In genomic region chr4:53046238-53047022, GRCm38 (mm10) we compare ENCODE assay signal across 25 mouse cellular contexts. TPM values are rescaled to one million over a fixed set of nuclear protein-coding genes. Genes with fewer than 3 reads are reported as not detected.
DNase-seq lines count a peak whose midpoint lies in the region; ATAC-seq lines count a peak whose summit lies in the region.
"Had no signal": no experiment of that assay in that cellular context is flagged by ENCODE, and none has a peak within 500 bp of the region (broad histone marks: within the 10 kb centered on the region; RNA-seq: fewer than 3 reads in every experiment).

No protein-coding gene starts in this region.

- no peak for ATAC-seq in midbrain, embryonic 14.5 days (ENCODE audit: low FRiP score, low TSS enrichment)
- ATAC-seq in hindbrain, embryonic 13.5 days (ENCODE audit: low FRiP score), result peak; percentile 67
- ATAC-seq in neural tube, embryonic 14.5 days (ENCODE audit: low read depth), result peak; percentile 72
- ATAC-seq: forebrain, embryonic 14.5 days had no signal

- no peak overlapping the region for H3K9ac ChIP-seq in midbrain, embryonic 14.5 days (replicated peaks; ENCODE audit: low read length)
- no peak overlapping the region for H3K9ac ChIP-seq in hindbrain, embryonic 13.5 days
- H3K9ac ChIP-seq in neural tube, embryonic 14.5 days (replicated peaks; ENCODE audit: low read depth, low read length), result no peak overlapping the region
- H3K9ac ChIP-seq: heart, embryonic 15.5 days; limb, embryonic 13.5 days; liver, embryonic 13.5 days; lung, embryonic 15.5 days had no signal

- no peaks in the 10 kb centered on the region; the same call in 1 of the 2 replicates for H3K9me3 ChIP-seq in midbrain, embryonic 14.5 days (ENCODE audit: control insufficient read depth, low read length)
- H3K9me3 ChIP-seq in midbrain, embryonic 10.5 days (replicated peaks), result no peaks in the 10 kb centered on the region
- H3K9me3 ChIP-seq in hindbrain, embryonic 13.5 days, result no peaks in the 10 kb centered on the region
- H3K9me3 ChIP-seq in neural tube, embryonic 14.5 days (ENCODE audit: control insufficient read depth, low read length), result no peaks in the 10 kb centered on the region
- H3K9me3 ChIP-seq: heart, embryonic 15.5 days; liver, embryonic 13.5 days; lung, embryonic 15.5 days had no signal

- H3K27me3 ChIP-seq in midbrain, embryonic 14.5 days (ENCODE audit: control insufficient read depth, insufficient read depth, low read length), result no peaks in the 10 kb centered on the region
- H3K27me3 ChIP-seq in midbrain, embryonic 10.5 days (ENCODE audit: low read depth, poor library complexity, severe bottlenecking), result no peaks in the 10 kb centered on the region
- no peaks in the 10 kb centered on the region for H3K27me3 ChIP-seq in hindbrain, embryonic 13.5 days
- H3K27me3 ChIP-seq in neural tube, embryonic 14.5 days (ENCODE audit: control insufficient read depth, insufficient read depth, low read length), result no peaks in the 10 kb centered on the region
- H3K27me3 ChIP-seq: heart, embryonic 15.5 days; limb, embryonic 13.5 days; liver, embryonic 13.5 days; lung, embryonic 15.5 days; megakaryocyte, embryonic 14.5 days had no signal

- H3K4me2 ChIP-seq in midbrain, embryonic 14.5 days (ENCODE audit: low read length), result no peak overlapping the region
- H3K4me2 ChIP-seq in hindbrain, embryonic 13.5 days, result no peak overlapping the region
- no peak overlapping the region for H3K4me2 ChIP-seq in neural tube, embryonic 14.5 days (ENCODE audit: low read depth, low read length)
- H3K4me2 ChIP-seq: heart, embryonic 15.5 days; limb, embryonic 13.5 days; liver, embryonic 13.5 days; lung, embryonic 15.5 days had no signal

- H3K27ac ChIP-seq in midbrain, embryonic 14.5 days (replicated peaks; ENCODE audit: low read depth, low read length), result peak overlapping the region; percentile 37; the same call in 1 of the 2 replicates
- no peak overlapping the region for H3K27ac ChIP-seq in midbrain, embryonic 10.5 days (replicated peaks)
- no peak overlapping the region for H3K27ac ChIP-seq in hindbrain, embryonic 13.5 days
- H3K27ac ChIP-seq in neural tube, embryonic 14.5 days (ENCODE audit: low read depth, low read length), result no peak overlapping the region
- H3K27ac ChIP-seq: heart, embryonic 15.5 days; limb, embryonic 13.5 days; liver, embryonic 13.5 days; lung, embryonic 15.5 days; stomach, postnatal 0 days had no signal

- peak; percentile 10 for DNase-seq in embryo, embryonic 10 days (ENCODE audit: low spot score)
- no peak for DNase-seq in embryo, embryonic 9.5 days (ENCODE audit: extremely low spot score)
- peak; percentile 31 for DNase-seq in midbrain, embryonic 14.5 days
- no peak for DNase-seq in midbrain, embryonic 10.5 days (ENCODE audit: low spot score)
- DNase-seq in spleen, postnatal 10 days (ENCODE audit: low spot score in 2 of 2), result no peak
- DNase-seq in MN1 (ENCODE audit: low spot score), result no peak
- DNase-seq: cerebellum, adult 18-20 months; cerebellum, postnatal 14 days; heart, postnatal 36 days; kidney, adult 2 months; kidney, postnatal 25 days; liver, embryonic 13.5 days; lung, postnatal 36 days; thymus, adult 2 months had no signal

- WGBS in midbrain, embryonic 14.5 days, result 48% methylated on average over 9 of the region's 9 CpGs
- WGBS in midbrain, embryonic 10.5 days, result 75% methylated on average over 9 of the region's 9 CpGs
- 44% methylated on average over 9 of the region's 9 CpGs for WGBS in hindbrain, embryonic 13.5 days
- 43% methylated on average over 9 of the region's 9 CpGs for WGBS in neural tube, embryonic 14.5 days

- 0 out of 2 replicates have a peak, but pooled peaks cover 4% of the 10 kb centered on the region for H3K4me1 ChIP-seq in midbrain, embryonic 14.5 days (ENCODE audit: control insufficient read depth, insufficient read depth, low read length)
- H3K4me1 ChIP-seq in midbrain, embryonic 10.5 days, result peaks cover 7% of the 10 kb centered on the region
- peaks cover 16% of the 10 kb centered on the region for H3K4me1 ChIP-seq in hindbrain, embryonic 13.5 days (replicated peaks)
- H3K4me1 ChIP-seq in neural tube, embryonic 14.5 days (ENCODE audit: control insufficient read depth, insufficient read depth, low read length), result no peaks in the 10 kb centered on the region
- H3K4me1 ChIP-seq: heart, embryonic 15.5 days; limb, embryonic 13.5 days; liver, embryonic 13.5 days; lung, embryonic 15.5 days; megakaryocyte, embryonic 14.5 days had no signal

- 0 out of 2 replicates have a peak, but pooled peaks cover 3% of the 10 kb centered on the region for H3K36me3 ChIP-seq in midbrain, embryonic 14.5 days (ENCODE audit: control insufficient read depth, insufficient read depth, low read length)
- 0 out of 2 replicates have a peak, but pooled peaks cover 2% of the 10 kb centered on the region for H3K36me3 ChIP-seq in midbrain, embryonic 10.5 days
- peaks cover 34% of the 10 kb centered on the region for H3K36me3 ChIP-seq in hindbrain, embryonic 13.5 days
- peaks cover 4% of the 10 kb centered on the region; the same call in 1 of the 2 replicates for H3K36me3 ChIP-seq in neural tube, embryonic 14.5 days (ENCODE audit: control insufficient read depth, insufficient read depth, low read length)

- H3K4me3 ChIP-seq in midbrain, embryonic 14.5 days (replicated peaks; ENCODE audit: low read depth, low read length), result no peak overlapping the region
- H3K4me3 ChIP-seq in midbrain, embryonic 10.5 days, result no peak overlapping the region
- no peak overlapping the region for H3K4me3 ChIP-seq in hindbrain, embryonic 13.5 days
- H3K4me3 ChIP-seq in neural tube, embryonic 14.5 days (ENCODE audit: low read depth, low read length), result no peak overlapping the region
- H3K4me3 ChIP-seq: heart, embryonic 15.5 days; limb, embryonic 13.5 days; liver, embryonic 13.5 days; lung, embryonic 15.5 days; megakaryocyte, embryonic 14.5 days had no signal

RNA-seq across cellular contexts. Expression of gene Nipsnap3b, which starts 34.8 kb away (rescaled TPM):
- 167 and 191 TPM in 2 replicates for polyA plus RNA-seq in midbrain, embryonic 14.5 days (2014; fragmentation: Nextera tagmentation; extraction: Ambion mirVana)
- 88.6 and 97.5 TPM in 2 replicates for polyA plus RNA-seq in midbrain, embryonic 10.5 days (2016; fragmentation: Nextera tagmentation; extraction: Ambion mirVana)
- polyA plus RNA-seq in hindbrain, embryonic 13.5 days (2015; fragmentation: Nextera tagmentation; extraction: Ambion mirVana), result 172 and 173 TPM in 2 replicates
- 188 and 203 TPM in 2 replicates for polyA plus RNA-seq in neural tube, embryonic 14.5 days (2014; fragmentation: Nextera tagmentation; extraction: Ambion mirVana)

RNA-seq across cellular contexts. Expression of gene Nipsnap3a, which starts 57.4 kb away (rescaled TPM):
- not detected in 2 replicates for polyA plus RNA-seq in midbrain, embryonic 14.5 days (2014; fragmentation: Nextera tagmentation; extraction: Ambion mirVana)
- polyA plus RNA-seq in midbrain, embryonic 10.5 days (2016; fragmentation: Nextera tagmentation; extraction: Ambion mirVana), result not detected in 2 replicates
- not detected in 2 replicates for polyA plus RNA-seq in hindbrain, embryonic 13.5 days (2015; fragmentation: Nextera tagmentation; extraction: Ambion mirVana)
- polyA plus RNA-seq in neural tube, embryonic 14.5 days (2014; fragmentation: Nextera tagmentation; extraction: Ambion mirVana), result not detected in 2 replicates
- polyA plus RNA-seq: forebrain, embryonic 14.5 days; gonadal fat pad, adult 2 months; heart, embryonic 15.5 days; intestine, embryonic 14.5 days; kidney, adult 2 months; limb, embryonic 13.5 days; liver, embryonic 13.5 days; lung, embryonic 15.5 days; small intestine, adult 2 months; stomach, postnatal 0 days; thymus, adult 2 months had no signal

Comparison
In these comparisons a context has a peak if more than half of its experiments do, and no peak if none do; other contexts are left out.
1. DNase-seq: peak in embryo, embryonic 10 days (single experiment) and midbrain, embryonic 14.5 days (single experiment); none in embryo, embryonic 9.5 days (single experiment), midbrain, embryonic 10.5 days (single experiment), spleen, postnatal 10 days (0 of 2) and MN1 (single experiment).